In genomic region chr11:59307422-59308163, GRCm38 (mm10) we compare ENCODE assay signal across 8 mouse cellular contexts. TPM values are rescaled to one million over a fixed set of nuclear protein-coding genes. Genes with fewer than 3 reads are reported as not detected.
DNase-seq lines count a peak whose midpoint lies in the region; ATAC-seq and TF ChIP-seq lines count a peak whose summit lies in the region.

No protein-coding gene starts in this region.

- peak overlapping the region; percentile 62; the same call in 1 of the 2 replicates for H3K27ac ChIP-seq in embryonic facial prominence, embryonic 12.5 days
- no peak overlapping the region for H3K27ac ChIP-seq in heart, embryonic 12.5 days (ENCODE audit: poor library complexity, severe bottlenecking)
- H3K27ac ChIP-seq in kidney, embryonic 16.5 days (ENCODE audit: low read length): no peak overlapping the region
- no peak overlapping the region for H3K27ac ChIP-seq in liver, embryonic 14.5 days

- peak overlapping the region; percentile 66 for H3K4me3 ChIP-seq in embryonic facial prominence, embryonic 12.5 days
- H3K4me3 ChIP-seq in heart, embryonic 12.5 days: peak overlapping the region; percentile 61
- peak overlapping the region; percentile 65 for H3K4me3 ChIP-seq in kidney, embryonic 16.5 days (ENCODE audit: low read length)
- peak overlapping the region in 1 of 2 experiments; percentile 50; a peak in 2 of 4 replicates for H3K4me3 ChIP-seq in liver, embryonic 14.5 days (ENCODE audit: insufficient read depth in 1 of 2, low read depth in 2 of 2, low read length in 2 of 2)

- H3K36me3 ChIP-seq in embryonic facial prominence, embryonic 12.5 days: no peaks in the 10 kb centered on the region
- H3K36me3 ChIP-seq in heart, embryonic 12.5 days: no peaks in the 10 kb centered on the region
- H3K36me3 ChIP-seq in kidney, embryonic 16.5 days (ENCODE audit: insufficient read depth, low read length): no peaks in the 10 kb centered on the region
- no peaks in the 10 kb centered on the region for H3K36me3 ChIP-seq in liver, embryonic 14.5 days (replicated peaks; ENCODE audit: control insufficient read depth, insufficient read depth, low read depth)

- no peak for ATAC-seq in frontal cortex, adult (ENCODE audit: low TSS enrichment)
- no peak for ATAC-seq in embryonic facial prominence, embryonic 12.5 days (ENCODE audit: insufficient number of reproducible peaks, insufficient read depth, low FRiP score, low TSS enrichment)
- peak; percentile 47; the same call in 1 of the 2 replicates for ATAC-seq in heart, embryonic 12.5 days (ENCODE audit: insufficient number of reproducible peaks, low FRiP score)
- ATAC-seq in kidney, embryonic 16.5 days (ENCODE audit: low FRiP score, low TSS enrichment): peak; percentile 65
- ATAC-seq in liver, embryonic 14.5 days (ENCODE audit: insufficient read depth): no peak

- peak; percentile 77 for TF ChIP-seq CTCF in liver, embryonic 14.5 days (IDR thresholded peaks at IDR 0.05; ENCODE audit: low read depth)

- DNase-seq in frontal cortex, postnatal 10 days (ENCODE audit: low spot score in 2 of 2): peak; percentile 52 to 71
- no peak for DNase-seq in liver, embryonic 14.5 days (ENCODE audit: low read depth in 3 of 3, low spot score in 3 of 3)
- peak; percentile 83 for DNase-seq in neural tube, embryonic 10.5 days (ENCODE audit: extremely low spot score, low spot score)
- DNase-seq in testis, postnatal 14 days (ENCODE audit: low spot score): peak; percentile 59

- H3K4me1 ChIP-seq in embryonic facial prominence, embryonic 12.5 days: peaks cover 62% of the 10 kb centered on the region
- H3K4me1 ChIP-seq in heart, embryonic 12.5 days (replicated peaks): peaks cover 39% of the 10 kb centered on the region
- H3K4me1 ChIP-seq in kidney, embryonic 16.5 days (ENCODE audit: insufficient read depth, low read length): peaks cover 43% of the 10 kb centered on the region
- H3K4me1 ChIP-seq in liver, embryonic 14.5 days (replicated peaks; ENCODE audit: control insufficient read depth in 2 of 2, insufficient read depth in 2 of 2, low read length in 1 of 2): no peaks in the 10 kb centered on the region

- WGBS in embryonic facial prominence, embryonic 12.5 days: 2% methylated on average over 45 of the region's 45 CpGs
- WGBS in heart, embryonic 12.5 days: 1% methylated on average over 45 of the region's 45 CpGs
- under 1% methylated on average over 44 of the region's 45 CpGs for WGBS in kidney, embryonic 16.5 days
- WGBS in liver, embryonic 14.5 days (ENCODE audit: insufficient replicate concordance): 2% methylated on average over 45 of the region's 45 CpGs

- H3K9ac ChIP-seq in embryonic facial prominence, embryonic 12.5 days: peak overlapping the region; percentile 70
- H3K9ac ChIP-seq in heart, embryonic 12.5 days: peak overlapping the region; percentile 76
- peak overlapping the region; percentile 68 for H3K9ac ChIP-seq in kidney, embryonic 16.5 days (replicated peaks; ENCODE audit: low read length)
- H3K9ac ChIP-seq in liver, embryonic 14.5 days (replicated peaks): no peak overlapping the region

- H3K4me2 ChIP-seq in embryonic facial prominence, embryonic 12.5 days (replicated peaks): peak overlapping the region; percentile 93
- H3K4me2 ChIP-seq in heart, embryonic 12.5 days: peak overlapping the region; percentile 90
- H3K4me2 ChIP-seq in kidney, embryonic 16.5 days (replicated peaks; ENCODE audit: low read depth, low read length): peak overlapping the region; percentile 97
- peak overlapping the region; percentile 52 for H3K4me2 ChIP-seq in liver, embryonic 14.5 days (ENCODE audit: low read depth)

- no peaks in the 10 kb centered on the region for H3K9me3 ChIP-seq in embryonic facial prominence, embryonic 12.5 days
- no peaks in the 10 kb centered on the region for H3K9me3 ChIP-seq in heart, embryonic 12.5 days (replicated peaks)
- no peaks in the 10 kb centered on the region for H3K9me3 ChIP-seq in kidney, embryonic 16.5 days (ENCODE audit: low read length)
- H3K9me3 ChIP-seq in liver, embryonic 14.5 days (ENCODE audit: control insufficient read depth, low read length): no peaks in the 10 kb centered on the region

- H3K27me3 ChIP-seq in embryonic facial prominence, embryonic 12.5 days: peaks cover 43% of the 10 kb centered on the region
- H3K27me3 ChIP-seq in heart, embryonic 12.5 days (replicated peaks): peaks cover 88% of the 10 kb centered on the region
- H3K27me3 ChIP-seq in kidney, embryonic 16.5 days (ENCODE audit: insufficient read depth, low read length): peaks cover 53% of the 10 kb centered on the region
- peaks cover 63% of the 10 kb centered on the region for H3K27me3 ChIP-seq in liver, embryonic 14.5 days (ENCODE audit: control insufficient read depth, insufficient read depth, low read length)

- TF ChIP-seq EP300 in liver, embryonic 14.5 days (IDR thresholded peaks at IDR 0.05; ENCODE audit: low read depth): no peak

RNA-seq across cellular contexts. Expression of gene Wnt9a, which starts 0.9 kb away (rescaled TPM):
- 5.9 and 7.1 TPM in 2 replicates for polyA plus RNA-seq in embryonic facial prominence, embryonic 12.5 days (2016; fragmentation: Nextera tagmentation; extraction: Ambion mirVana)
- 4.5 and 5.0 TPM in 2 replicates for polyA plus RNA-seq in heart, embryonic 12.5 days (2016; fragmentation: Nextera tagmentation; extraction: Ambion mirVana)
- 1.6 and 1.8 TPM in 2 replicates for polyA plus RNA-seq in kidney, embryonic 16.5 days (2015; fragmentation: Nextera tagmentation; extraction: Ambion mirVana)
- polyA plus RNA-seq in liver, embryonic 14.5 days (2012; rRNA removed): 0.08 and 0.12 TPM in 2 replicates
- 0.04 and 0.08 TPM in 2 replicates for polyA plus RNA-seq in liver, embryonic 14.5 days (2014; fragmentation: Nextera tagmentation; extraction: Ambion mirVana)

RNA-seq across cellular contexts. Expression of gene Wnt3a, which starts 17.0 kb away (rescaled TPM):
- polyA plus RNA-seq in embryonic facial prominence, embryonic 12.5 days (2016; fragmentation: Nextera tagmentation; extraction: Ambion mirVana): 1.8 and 2.6 TPM in 2 replicates
- 0.08 TPM in 1 of 2 replicates, not detected in the other for polyA plus RNA-seq in heart, embryonic 12.5 days (2016; fragmentation: Nextera tagmentation; extraction: Ambion mirVana)
- not detected in 2 replicates for polyA plus RNA-seq in kidney, embryonic 16.5 days (2015; fragmentation: Nextera tagmentation; extraction: Ambion mirVana)
- polyA plus RNA-seq in liver, embryonic 14.5 days (2012; rRNA removed): 0.01 and 0.03 TPM in 2 replicates
- not detected in 2 replicates for polyA plus RNA-seq in liver, embryonic 14.5 days (2014; fragmentation: Nextera tagmentation; extraction: Ambion mirVana)

Comparison
In these comparisons a context has a peak if more than half of its experiments do, and no peak if none do; other contexts are left out.
1. DNase-seq: peak in frontal cortex, postnatal 10 days (2 of 2), neural tube, embryonic 10.5 days (single experiment) and testis, postnatal 14 days (single experiment); none in liver, embryonic 14.5 days (0 of 3).
2. ATAC-seq: peak in heart, embryonic 12.5 days (single experiment) and kidney, embryonic 16.5 days (single experiment); none in frontal cortex, adult (single experiment), embryonic facial prominence, embryonic 12.5 days (single experiment) and liver, embryonic 14.5 days (single experiment).
3. Peak in every context shown above with its lines, with median percentiles within 50 percentile points of each other: H3K4me2 ChIP-seq.